9 mouse cellular contexts compared by ENCODE assay signal in genomic region chr11:6680397-6680818, GRCm38 (mm10). TPM values are rescaled to one million over a fixed set of nuclear protein-coding genes. Genes with fewer than 3 reads are reported as not detected.
DNase-seq lines count a peak whose midpoint lies in the region; ATAC-seq and TF ChIP-seq lines count a peak whose summit lies in the region.
"Had no signal": no experiment of that assay in that cellular context is flagged by ENCODE, and none has a peak within 500 bp of the region (broad histone marks: within the 10 kb centered on the region; RNA-seq: fewer than 3 reads in every experiment).

No protein-coding gene starts in this region.

- H3K9me3 ChIP-seq in heart, embryonic 16.5 days (replicated peaks; ENCODE audit: control insufficient read depth, low read length) = no peaks in the 10 kb centered on the region
- no peaks in the 10 kb centered on the region; the same call in none of the 2 replicates for H3K9me3 ChIP-seq in kidney, postnatal 0 days (replicated peaks; ENCODE audit: low read length)

- H3K4me1 ChIP-seq in heart, embryonic 16.5 days (ENCODE audit: control insufficient read depth, insufficient read depth, low read length) = peaks cover 4% of the 10 kb centered on the region
- no peaks in the 10 kb centered on the region for H3K4me1 ChIP-seq in kidney, postnatal 0 days (replicated peaks; ENCODE audit: insufficient read depth, low read length)

- H3K4me2 ChIP-seq in heart, embryonic 16.5 days (ENCODE audit: low read depth, low read length) = peak overlapping the region; percentile 53
- peak overlapping the region; percentile 17; the same call in 1 of the 2 replicates for H3K4me2 ChIP-seq in kidney, postnatal 0 days (ENCODE audit: low read length)

- TF ChIP-seq CTCF in kidney, postnatal 0 days (IDR thresholded peaks at IDR 0.05; ENCODE audit: low read depth) = no peak

- ATAC-seq in heart, embryonic 16.5 days (replicated peaks; ENCODE audit: extremely low read depth, insufficient read depth, low FRiP score) = peak; percentile 64
- ATAC-seq in kidney, postnatal 0 days (replicated peaks; ENCODE audit: low FRiP score, low read depth) = peak; percentile 63
- no peak for ATAC-seq in cerebellum, adult (ENCODE audit: insufficient number of reproducible peaks, low FRiP score, low TSS enrichment)

- DNase-seq in MEL-GATA-1-ER (ENCODE audit: extremely low read depth, low read depth) = peak; percentile 19
- peak; percentile 85 for DNase-seq in embryo, embryonic 10.5 days (ENCODE audit: low spot score)
- peak; percentile 90 for DNase-seq in kidney, postnatal 0 days (ENCODE audit: low spot score)
- DNase-seq in lung, postnatal 36 days = peak; percentile 79
- peak; percentile 31 to 39 for DNase-seq in thymus, postnatal 10 days (ENCODE audit: low spot score in 2 of 2)
- DNase-seq in frontal cortex, postnatal 14 days (ENCODE audit: low spot score in 2 of 2) = no peak

- WGBS in heart, embryonic 16.5 days = 16% methylated on average over 10 of the region's 10 CpGs
- whole genome bisulfite sequencing in kidney, postnatal 0 days = 14% methylated on average over 10 of the region's 10 CpGs

- peak overlapping the region; percentile 24 for H3K4me3 ChIP-seq in heart, embryonic 16.5 days (ENCODE audit: low read length)
- H3K4me3 ChIP-seq in kidney, postnatal 0 days (replicated peaks; ENCODE audit: low read depth, low read length) = no peak overlapping the region

- H3K27ac ChIP-seq in heart, embryonic 16.5 days (ENCODE audit: low read length) = peak overlapping the region; percentile 63
- peak overlapping the region; percentile 65 for H3K27ac ChIP-seq in kidney, postnatal 0 days

- no peaks in the 10 kb centered on the region for H3K36me3 ChIP-seq in heart, embryonic 16.5 days (ENCODE audit: control insufficient read depth, insufficient read depth)
- H3K36me3 ChIP-seq in kidney, postnatal 0 days (ENCODE audit: insufficient read depth, low read length) = no peaks in the 10 kb centered on the region

- H3K27me3 ChIP-seq in heart, embryonic 16.5 days (ENCODE audit: control insufficient read depth, insufficient read depth, low read length) = no peaks in the 10 kb centered on the region
- no peaks in the 10 kb centered on the region for H3K27me3 ChIP-seq in kidney, postnatal 0 days (ENCODE audit: insufficient read depth, low read length)

- H3K9ac ChIP-seq in heart, embryonic 16.5 days (ENCODE audit: low read length) = peak overlapping the region; percentile 41; the same call in 1 of the 2 replicates
- H3K9ac ChIP-seq in kidney, postnatal 0 days (ENCODE audit: low read depth, low read length) = no peak overlapping the region

RNA-seq across cellular contexts. Expression of gene Ramp3, which starts 22.1 kb away (rescaled TPM):
- 4.3 and 5.9 TPM in 2 replicates for polyA plus RNA-seq in heart, embryonic 16.5 days (2015; fragmentation: Nextera tagmentation; extraction: Ambion mirVana)
- polyA plus RNA-seq in kidney, postnatal 0 days (2015; fragmentation: Nextera tagmentation; extraction: Ambion mirVana) = 25.0 and 26.5 TPM in 2 replicates

RNA-seq across cellular contexts. Expression of gene Wap, which starts 42.0 kb away (rescaled TPM):
- polyA plus RNA-seq in heart, embryonic 16.5 days (2015; fragmentation: Nextera tagmentation; extraction: Ambion mirVana) = not detected in 2 replicates
- polyA plus RNA-seq in kidney, postnatal 0 days (2015; fragmentation: Nextera tagmentation; extraction: Ambion mirVana) = not detected in 2 replicates
- polyA plus RNA-seq: cerebellum, adult 2 months had no signal

RNA-seq across cellular contexts. Expression of gene Tbrg4, which starts 54.5 kb away (rescaled TPM):
- 49.8 and 51.0 TPM in 2 replicates for polyA plus RNA-seq in heart, embryonic 16.5 days (2015; fragmentation: Nextera tagmentation; extraction: Ambion mirVana)
- 32.2 and 34.5 TPM in 2 replicates for polyA plus RNA-seq in kidney, postnatal 0 days (2015; fragmentation: Nextera tagmentation; extraction: Ambion mirVana)

Comparison
In these comparisons a context has a peak if more than half of its experiments do, and no peak if none do; other contexts are left out.
1. DNase-seq: peak in MEL-GATA-1-ER (single experiment), embryo, embryonic 10.5 days (single experiment), kidney, postnatal 0 days (single experiment), lung, postnatal 36 days (single experiment) and thymus, postnatal 10 days (2 of 2); none in frontal cortex, postnatal 14 days (0 of 2).